Mouse (Mus musculus): Measurements from ENCODE around the gene Cd300e. TPM values are rescaled to one million over a fixed set of nuclear protein-coding genes. Genes with fewer than 3 reads are reported as not detected.

The Cd300e gene
- 0.09 TPM in 1 of 2 replicates, not detected in the other for polyA plus RNA-seq (2015; fragmentation: Nextera tagmentation; extraction: Ambion mirVana)

DNA sequence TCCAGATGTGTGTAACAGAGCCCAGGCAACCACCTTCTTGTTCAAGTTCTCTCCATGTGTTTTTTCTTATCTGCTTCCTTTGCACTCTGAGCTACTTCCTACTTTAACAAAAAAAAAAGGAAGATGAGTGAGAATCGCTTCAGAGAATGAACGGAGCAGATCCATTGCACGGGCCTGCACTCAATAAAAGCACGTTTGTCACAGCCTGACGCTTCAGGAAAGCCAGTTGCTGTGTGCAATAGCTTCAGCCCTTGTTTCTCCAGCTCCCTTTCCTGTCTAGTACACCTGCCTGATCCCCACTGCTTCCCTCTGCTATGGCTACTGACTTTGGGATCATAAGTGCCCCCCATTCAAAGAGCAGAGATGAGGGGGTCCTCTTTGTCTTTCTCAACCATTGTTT lies at the start of gene Cd300e:
Cd300e (minus strand) TSS at position 101 of the 400 bp plus-strand sequence.

DNA sequence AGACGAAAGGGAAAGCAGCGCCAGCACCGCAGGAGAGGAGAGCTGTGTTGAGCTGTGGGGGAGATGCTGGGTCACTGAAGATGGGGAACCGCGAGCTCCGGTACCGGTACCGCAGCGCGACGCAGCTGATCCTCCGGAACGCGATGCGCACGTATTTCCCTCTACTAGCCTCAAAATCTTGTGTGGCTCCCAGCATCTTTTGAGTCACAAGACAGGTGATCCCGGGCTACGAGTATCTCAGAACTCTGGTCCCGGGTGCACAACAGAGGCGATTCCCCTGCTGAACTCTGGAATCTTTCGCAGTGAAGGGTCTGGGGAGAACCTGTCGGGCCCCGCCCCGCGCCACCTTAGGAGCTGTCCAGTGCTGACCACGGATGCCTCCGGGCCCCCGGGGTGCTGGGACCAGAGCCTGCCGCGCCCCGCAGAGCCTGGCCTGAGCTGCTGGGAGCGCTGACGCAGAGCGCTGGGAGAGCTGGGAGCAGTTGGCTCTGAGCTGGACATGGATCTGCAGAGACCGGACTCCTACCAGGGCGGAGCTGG lies 29.5 kb upstream of the Cd300e start, which contains the start of gene Rab37:
Rab37 (plus strand) TSS at position 70 of the 540 bp plus-strand sequence.

DNA sequence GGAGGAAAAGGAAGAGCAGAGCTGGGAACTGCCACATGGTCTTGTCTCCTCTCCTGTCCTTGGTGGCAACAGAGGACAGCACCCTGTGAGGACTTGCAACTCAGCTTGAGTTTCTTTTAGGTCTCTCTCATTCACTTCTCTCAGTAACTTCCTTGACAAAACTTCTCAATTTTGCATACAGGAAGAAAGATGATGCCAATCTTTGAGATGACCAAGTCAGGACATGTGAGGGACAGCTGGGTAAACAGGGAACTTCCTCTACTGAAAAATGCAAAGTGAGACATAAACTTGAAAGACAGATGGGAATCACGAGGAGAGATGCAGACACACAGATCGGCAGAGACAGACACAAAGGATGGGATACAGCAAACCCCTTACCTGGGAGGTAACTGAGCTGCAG lies 13.7 kb downstream of the Cd300e start, which contains the start of gene Cd300ld3:
Cd300ld3 (minus strand) TSS at position 151 of the 400 bp plus-strand sequence.

DNA sequence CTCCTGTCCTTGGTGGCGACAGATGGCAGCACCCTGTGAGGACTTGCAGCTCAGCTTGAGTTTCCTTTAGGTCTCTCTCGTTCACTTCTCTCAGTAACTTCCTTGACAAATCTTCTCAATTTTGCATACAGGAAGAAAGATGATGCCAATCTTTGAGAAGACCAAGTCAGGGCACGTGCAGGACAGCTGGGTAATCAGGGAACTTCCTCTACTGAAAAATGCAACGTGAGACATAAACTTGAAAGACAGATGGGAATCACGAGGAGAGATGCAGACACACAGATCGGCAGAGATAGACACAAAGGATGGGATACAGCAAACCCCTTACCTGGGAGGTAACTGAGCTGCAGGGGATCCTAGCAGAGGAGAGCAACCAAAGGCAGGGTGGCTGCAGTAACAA lies 24.3 kb downstream of the Cd300e start, which contains the start of gene Cd300ld5:
Cd300ld5 (minus strand) TSS at position 101 of the 400 bp plus-strand sequence.

DNA sequence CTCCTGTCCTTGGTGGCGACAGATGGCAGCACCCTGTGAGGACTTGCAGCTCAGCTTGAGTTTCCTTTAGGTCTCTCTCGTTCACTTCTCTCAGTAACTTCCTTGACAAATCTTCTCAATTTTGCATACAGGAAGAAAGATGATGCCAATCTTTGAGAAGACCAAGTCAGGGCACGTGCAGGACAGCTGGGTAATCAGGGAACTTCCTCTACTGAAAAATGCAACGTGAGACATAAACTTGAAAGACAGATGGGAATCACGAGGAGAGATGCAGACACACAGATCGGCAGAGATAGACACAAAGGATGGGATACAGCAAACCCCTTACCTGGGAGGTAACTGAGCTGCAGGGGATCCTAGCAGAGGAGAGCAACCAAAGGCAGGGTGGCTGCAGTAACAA lies 35.1 kb downstream of the Cd300e start, which contains the start of gene Cd300ld4:
Cd300ld4 (minus strand) TSS at position 101 of the 400 bp plus-strand sequence.

DNA sequence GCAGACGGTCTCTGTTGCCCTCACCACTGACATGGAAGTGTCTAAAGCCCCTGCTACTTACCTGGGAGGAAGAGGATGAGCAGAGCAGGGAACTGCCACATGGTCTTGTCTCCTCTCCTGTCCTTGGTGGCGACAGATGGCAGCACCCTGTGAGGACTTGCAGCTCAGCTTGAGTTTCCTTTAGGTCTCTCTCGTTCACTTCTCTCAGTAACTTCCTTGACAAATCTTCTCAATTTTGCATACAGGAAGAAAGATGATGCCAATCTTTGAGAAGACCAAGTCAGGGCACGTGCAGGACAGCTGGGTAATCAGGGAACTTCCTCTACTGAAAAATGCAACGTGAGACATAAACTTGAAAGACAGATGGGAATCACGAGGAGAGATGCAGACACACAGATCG lies 45.9 kb downstream of the Cd300e start, which contains the start of gene Cd300ld2:
Cd300ld2 (minus strand) TSS at position 101 of the 400 bp plus-strand sequence.

Other genes starting within 250 kb of the Cd300e start
- gene Gprc5c, start 211.0 kb downstream of the Cd300e start, polyA plus RNA-seq (2015; fragmentation: Nextera tagmentation; extraction: Ambion mirVana): 5.5 TPM in 2 replicates
- 1.2 and 1.4 TPM in 2 replicates for gene Cd300a, start 172.1 kb downstream of the Cd300e start, polyA plus RNA-seq (2015; fragmentation: Nextera tagmentation; extraction: Ambion mirVana)
- 0.17 TPM in 2 replicates for gene Cd300lb, start 127.8 kb downstream of the Cd300e start, polyA plus RNA-seq (2015; fragmentation: Nextera tagmentation; extraction: Ambion mirVana)
- not detected in 2 replicates for gene Cd300c, start 93.0 kb downstream of the Cd300e start, polyA plus RNA-seq (2015; fragmentation: Nextera tagmentation; extraction: Ambion mirVana)
- gene Cd300ld, start 72.3 kb downstream of the Cd300e start, polyA plus RNA-seq (2015; fragmentation: Nextera tagmentation; extraction: Ambion mirVana): 0.25 and 0.28 TPM in 2 replicates
- gene Cd300c2, start 60.3 kb downstream of the Cd300e start, polyA plus RNA-seq (2015; fragmentation: Nextera tagmentation; extraction: Ambion mirVana): 2.8 and 3.6 TPM in 2 replicates
- not detected in 2 replicates for gene Cd300ld2, start 46.0 kb downstream of the Cd300e start, polyA plus RNA-seq (2015; fragmentation: Nextera tagmentation; extraction: Ambion mirVana)
- gene Cd300ld4, start 35.2 kb downstream of the Cd300e start, polyA plus RNA-seq (2015; fragmentation: Nextera tagmentation; extraction: Ambion mirVana): not detected in 2 replicates
- gene Cd300ld5, start 24.4 kb downstream of the Cd300e start, polyA plus RNA-seq (2015; fragmentation: Nextera tagmentation; extraction: Ambion mirVana): not detected in 2 replicates
- not detected in 2 replicates for gene Cd300ld3, start 13.8 kb downstream of the Cd300e start, polyA plus RNA-seq (2015; fragmentation: Nextera tagmentation; extraction: Ambion mirVana)
- gene Rab37, start 29.3 kb upstream of the Cd300e start, polyA plus RNA-seq (2015; fragmentation: Nextera tagmentation; extraction: Ambion mirVana): 0.85 and 1.1 TPM in 2 replicates
- gene Cd300lf, start 71.8 kb upstream of the Cd300e start, polyA plus RNA-seq (2015; fragmentation: Nextera tagmentation; extraction: Ambion mirVana): 0.22 and 0.37 TPM in 2 replicates
- gene Slc9a3r1, start 101.2 kb upstream of the Cd300e start, polyA plus RNA-seq (2015; fragmentation: Nextera tagmentation; extraction: Ambion mirVana): 73.8 and 75.1 TPM in 2 replicates
- gene Tmem104, start 125.3 kb upstream of the Cd300e start, polyA plus RNA-seq (2015; fragmentation: Nextera tagmentation; extraction: Ambion mirVana): 12.9 and 13.5 TPM in 2 replicates
- gene Nat9, start 125.7 kb upstream of the Cd300e start, polyA plus RNA-seq (2015; fragmentation: Nextera tagmentation; extraction: Ambion mirVana): 19.9 and 21.8 TPM in 2 replicates
- 0.57 and 0.72 TPM in 2 replicates for gene Grin2c, start 205.1 kb upstream of the Cd300e start, polyA plus RNA-seq (2015; fragmentation: Nextera tagmentation; extraction: Ambion mirVana)
- 16.9 and 19.4 TPM in 2 replicates for gene Fdxr, start 214.9 kb upstream of the Cd300e start, polyA plus RNA-seq (2015; fragmentation: Nextera tagmentation; extraction: Ambion mirVana)
- gene Fads6, start 235.5 kb upstream of the Cd300e start, polyA plus RNA-seq (2015; fragmentation: Nextera tagmentation; extraction: Ambion mirVana): 1.9 and 2.4 TPM in 2 replicates
- 0.65 and 0.90 TPM in 2 replicates for gene Otop2, start 245.0 kb upstream of the Cd300e start, polyA plus RNA-seq (2015; fragmentation: Nextera tagmentation; extraction: Ambion mirVana)